Mouse (Mus musculus): ENCODE measurements around the gene Fam3c.

The Fam3c gene

GRCm38 (mm10) chr6:22356086-22356507 lies at the start of gene Fam3c:
Gene Fam3c (minus strand): TSS chr6:22356243.
- peak; percentile 93 to 98 for DNase-seq

DNA sequence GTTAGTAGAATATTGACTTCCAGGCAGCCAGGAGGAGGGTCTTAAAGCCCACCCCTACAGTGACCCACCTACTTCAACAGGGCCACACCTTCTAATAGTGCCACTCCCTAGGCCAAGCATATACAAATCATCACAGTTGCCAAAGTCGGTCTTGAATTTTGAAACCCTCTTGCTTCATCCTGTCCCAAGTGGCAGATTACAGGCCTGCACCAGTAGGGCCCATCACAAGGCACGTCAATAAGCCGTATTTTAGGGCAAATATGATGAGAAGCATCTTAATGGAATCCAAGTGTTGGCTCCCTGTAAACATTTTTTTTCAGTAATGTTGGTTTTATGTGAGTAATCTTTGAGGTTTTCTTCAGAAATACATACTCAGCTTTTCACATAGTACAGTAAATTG lies 49.0 kb upstream of the Fam3c start:
- no peak for DNase-seq

DNA sequence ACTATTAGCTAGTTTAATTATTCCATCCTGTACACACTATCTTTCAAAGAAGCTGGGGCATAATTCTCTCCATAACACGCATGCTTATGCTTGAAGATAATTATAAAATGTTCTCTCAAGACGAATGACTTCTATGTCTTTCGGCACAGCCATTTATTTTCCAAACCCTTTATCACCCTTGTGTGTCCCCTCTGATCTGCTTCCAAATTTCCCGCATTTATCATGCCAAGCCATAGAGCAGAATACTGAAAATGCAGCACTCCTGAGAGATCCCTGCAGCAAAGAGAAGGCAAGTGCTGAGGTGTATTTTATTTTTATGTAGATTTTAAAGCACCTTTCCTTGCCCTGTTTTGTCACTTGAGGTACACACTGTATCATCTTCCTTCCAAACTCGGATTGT lies 47.7 kb upstream of the Fam3c start:
- DNase-seq = no peak

GRCm38 (mm10) chr6:22403317-22403716 lies 47.3 kb upstream of the Fam3c start:
- no peak for DNase-seq

DNA sequence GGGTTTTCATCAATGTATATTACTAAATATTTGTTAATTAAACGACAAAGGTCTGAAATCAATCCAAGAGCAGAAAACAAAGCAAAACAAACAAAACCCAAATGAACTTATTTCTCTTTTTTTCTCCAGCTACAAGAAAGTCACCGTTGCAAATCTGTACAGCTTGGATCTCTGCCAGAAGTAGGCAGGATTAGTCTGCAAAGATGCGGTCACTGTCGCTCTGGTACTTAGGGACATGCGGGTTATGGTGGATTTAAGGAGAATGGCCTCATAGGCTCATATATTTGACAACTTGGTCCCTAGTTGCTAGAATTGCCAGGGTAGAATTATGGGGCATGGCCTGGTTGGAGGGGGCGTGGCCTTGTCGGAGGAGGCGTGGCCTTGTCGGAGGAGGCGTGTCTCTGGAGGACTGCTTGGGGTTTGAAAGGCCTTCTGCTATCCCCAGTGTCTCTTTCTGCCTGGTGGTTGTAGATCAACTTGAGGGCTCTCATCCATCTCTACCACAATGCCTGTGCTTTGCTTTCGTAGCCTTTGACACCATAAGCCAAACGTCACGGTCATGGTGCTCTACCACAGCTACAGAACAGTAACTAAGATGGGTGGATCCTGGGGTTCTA lies 46.6 kb upstream of the Fam3c start:
- no peak for DNase-seq

- no peak for DNase-seq
Observed at GRCm38 (mm10) chr6:22402037-22402436, 46.0 kb upstream of the Fam3c start.

GRCm38 (mm10) chr6:22398079-22398774 lies 42.2 kb upstream of the Fam3c start:
- DNase-seq = no peak

DNA sequence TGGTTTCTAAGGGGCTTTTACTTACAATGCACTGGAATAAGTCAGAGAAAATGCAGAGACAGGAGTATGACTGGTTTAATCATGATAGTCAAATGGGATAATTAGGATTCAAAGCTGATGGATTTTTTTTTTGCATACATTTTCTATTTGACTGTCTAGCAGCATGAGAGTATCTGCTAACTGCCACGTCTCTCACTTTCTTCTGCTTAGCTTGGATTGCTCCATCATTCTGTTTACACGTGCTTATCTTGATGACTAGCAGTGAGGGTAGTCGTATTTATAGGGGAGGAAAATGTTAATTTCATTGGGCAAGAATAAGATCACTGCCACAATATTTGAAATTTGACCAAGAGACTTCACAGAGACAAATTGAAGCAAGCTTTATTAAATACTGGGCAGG lies 39.2 kb upstream of the Fam3c start:
- no peak for DNase-seq

DNA sequence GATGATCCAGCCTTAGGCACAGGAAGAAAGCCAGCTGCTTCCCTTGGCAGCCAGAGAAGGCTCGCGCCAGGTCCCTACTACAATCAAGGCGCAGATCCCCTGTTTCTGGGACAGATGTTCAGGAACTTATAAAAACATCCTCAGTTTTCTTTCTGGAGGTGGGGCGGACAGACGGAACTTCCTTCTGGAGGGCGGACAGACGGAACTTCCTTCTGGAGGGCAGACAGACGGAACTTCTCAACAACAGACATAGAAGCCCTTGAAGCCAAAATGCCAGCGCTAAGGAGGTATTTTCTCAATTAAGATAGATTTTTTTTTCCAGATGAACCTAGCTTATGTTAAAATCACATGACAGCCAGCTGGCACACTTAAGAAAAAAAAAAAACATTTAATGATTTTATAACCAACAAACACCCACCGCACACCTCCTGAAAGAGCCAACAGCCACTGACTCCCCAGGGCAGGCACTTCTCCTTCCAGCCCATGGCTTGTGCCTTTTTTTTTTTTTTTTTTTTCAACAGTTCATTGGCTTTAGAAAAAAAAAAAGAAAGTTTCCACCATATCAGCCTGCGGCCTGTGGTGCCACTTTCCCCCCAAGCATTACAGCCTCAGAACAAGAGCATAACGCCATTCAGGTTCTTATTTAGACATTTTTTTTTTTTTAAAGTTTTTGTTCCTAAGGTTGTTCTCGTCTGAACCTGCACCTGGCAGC lies 34.8 kb upstream of the Fam3c start:
- DNase-seq = peak in 1 of 2 experiments; percentile 4

- DNase-seq = no peak
Observed at GRCm38 (mm10) chr6:22385254-22385870, 29.3 kb upstream of the Fam3c start.

GRCm38 (mm10) chr6:22380269-22380668 lies 24.2 kb upstream of the Fam3c start:
- DNase-seq = no peak

DNA sequence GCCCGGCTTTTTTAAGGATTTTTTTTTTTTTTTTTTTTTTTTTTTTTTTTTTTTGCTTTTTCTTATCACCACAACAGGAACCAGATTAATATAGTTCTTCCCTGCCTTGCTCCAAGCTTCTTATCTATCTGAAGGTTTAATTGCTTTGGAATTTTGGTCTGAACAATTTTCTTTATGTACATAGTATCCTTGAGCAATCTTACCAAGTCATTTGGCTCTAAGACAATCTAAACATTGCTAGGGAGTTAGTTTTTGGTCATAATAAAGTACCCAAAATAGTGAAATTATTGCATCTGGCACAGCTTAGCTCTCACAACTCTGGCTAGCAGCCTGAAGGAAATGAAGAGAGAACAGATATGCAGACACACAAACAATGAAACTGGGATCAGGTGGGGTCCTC lies 23.8 kb upstream of the Fam3c start:
- no peak for DNase-seq

GRCm38 (mm10) chr6:22378462-22378861 lies 22.4 kb upstream of the Fam3c start:
- DNase-seq = no peak

DNA sequence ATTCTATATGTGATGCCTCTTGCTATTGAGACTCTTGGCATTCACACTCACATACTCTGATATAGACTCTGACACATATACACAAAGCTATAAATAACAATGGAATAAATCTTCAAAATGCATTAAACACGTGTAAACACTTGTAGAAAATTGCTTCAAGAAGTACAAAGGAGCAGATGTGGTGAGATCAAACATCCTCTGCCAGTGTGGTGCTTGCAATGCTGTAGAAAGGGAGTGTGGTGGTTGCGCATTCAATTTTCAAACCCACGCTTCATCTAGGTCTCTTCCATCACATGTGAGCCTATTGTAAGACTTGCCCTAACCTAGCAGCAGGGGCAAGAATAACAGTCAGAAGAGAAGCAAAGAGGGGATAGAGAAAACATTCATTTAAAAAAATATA lies 18.7 kb upstream of the Fam3c start:
- DNase-seq = no peak

GRCm38 (mm10) chr6:22373476-22373875 lies 17.4 kb upstream of the Fam3c start:
- no peak for DNase-seq

DNA sequence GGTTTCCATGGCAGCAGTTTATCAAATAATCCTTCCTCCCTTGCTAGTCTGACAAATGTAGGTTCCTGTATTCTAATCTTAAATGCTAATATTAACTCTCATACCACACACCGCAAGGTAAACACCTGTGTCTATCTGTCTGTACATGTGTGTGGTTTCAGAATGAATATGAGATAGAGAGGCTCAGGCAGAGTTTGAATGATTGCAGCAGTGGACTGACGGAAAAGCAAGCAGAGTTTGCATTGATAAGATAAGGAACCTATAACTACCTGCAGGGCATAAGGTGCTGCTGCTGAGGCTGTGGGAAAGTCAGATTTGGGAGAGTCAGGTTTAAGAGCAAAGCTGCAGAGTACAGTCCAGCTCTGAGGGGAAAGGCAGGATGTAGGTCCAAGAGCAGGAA lies 10.9 kb upstream of the Fam3c start:
- DNase-seq = no peak

DNA sequence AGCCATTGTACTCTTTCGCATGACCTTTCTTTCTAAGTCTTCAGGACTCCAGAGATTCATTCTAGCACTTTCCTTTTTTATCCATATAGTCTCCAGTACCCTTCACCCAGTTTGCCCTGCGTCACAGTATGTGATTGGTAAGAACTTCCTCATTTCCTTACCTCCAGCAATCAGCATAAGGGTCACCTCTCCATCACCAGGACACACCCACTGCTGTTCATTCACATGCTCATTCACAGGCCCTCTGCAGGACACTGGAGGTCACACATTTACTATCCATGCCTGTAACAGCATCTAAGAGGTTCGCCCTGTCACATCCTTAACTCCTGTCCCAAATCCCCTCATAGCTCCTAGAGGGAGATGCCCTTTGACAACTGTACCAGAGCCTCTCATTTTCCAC lies 7.5 kb upstream of the Fam3c start:
- no peak for DNase-seq

DNA sequence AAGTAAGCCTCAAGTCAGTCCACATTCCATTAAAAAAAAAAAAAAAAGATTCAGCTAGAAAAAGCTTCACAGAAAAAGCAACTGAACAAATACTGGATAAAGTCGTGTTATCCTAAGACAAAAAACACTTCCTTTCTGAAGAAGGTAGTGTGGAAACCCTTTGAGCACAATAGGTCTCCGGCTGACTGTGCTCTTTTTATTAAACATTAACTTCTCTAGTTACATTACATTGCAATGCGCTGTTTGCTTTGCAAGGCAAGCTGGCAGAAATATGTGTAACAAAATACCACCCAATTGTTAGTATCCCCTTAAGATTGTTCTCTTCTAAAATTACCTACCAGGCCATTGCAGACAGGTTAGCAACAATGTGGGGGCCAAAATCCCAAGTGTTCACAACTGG lies 5.9 kb upstream of the Fam3c start:
- peak in 1 of 2 experiments; percentile 25 for DNase-seq

DNA sequence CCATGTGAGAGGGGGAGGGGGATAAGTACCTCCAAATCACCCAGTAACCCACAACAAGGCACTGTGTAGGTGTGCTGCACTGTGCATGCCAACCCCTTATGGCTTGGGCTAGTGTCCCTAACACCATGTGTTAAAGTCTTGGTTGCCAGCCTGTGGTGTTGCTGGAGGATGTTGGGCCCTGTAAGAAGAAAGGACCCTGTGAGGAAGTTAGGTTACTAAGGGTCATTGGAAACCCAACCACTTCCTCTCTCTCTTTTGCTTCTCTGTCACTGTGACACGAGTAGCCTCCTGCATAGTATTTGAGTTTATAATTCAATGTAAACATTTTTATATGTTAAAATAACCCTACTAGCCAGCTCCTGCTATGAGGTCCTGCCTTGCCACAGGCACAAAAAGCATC lies 3.0 kb upstream of the Fam3c start:
- DNase-seq = no peak

- DNase-seq = no peak
Observed at GRCm38 (mm10) chr6:22357351-22357750, 1.3 kb upstream of the Fam3c start.

DNA sequence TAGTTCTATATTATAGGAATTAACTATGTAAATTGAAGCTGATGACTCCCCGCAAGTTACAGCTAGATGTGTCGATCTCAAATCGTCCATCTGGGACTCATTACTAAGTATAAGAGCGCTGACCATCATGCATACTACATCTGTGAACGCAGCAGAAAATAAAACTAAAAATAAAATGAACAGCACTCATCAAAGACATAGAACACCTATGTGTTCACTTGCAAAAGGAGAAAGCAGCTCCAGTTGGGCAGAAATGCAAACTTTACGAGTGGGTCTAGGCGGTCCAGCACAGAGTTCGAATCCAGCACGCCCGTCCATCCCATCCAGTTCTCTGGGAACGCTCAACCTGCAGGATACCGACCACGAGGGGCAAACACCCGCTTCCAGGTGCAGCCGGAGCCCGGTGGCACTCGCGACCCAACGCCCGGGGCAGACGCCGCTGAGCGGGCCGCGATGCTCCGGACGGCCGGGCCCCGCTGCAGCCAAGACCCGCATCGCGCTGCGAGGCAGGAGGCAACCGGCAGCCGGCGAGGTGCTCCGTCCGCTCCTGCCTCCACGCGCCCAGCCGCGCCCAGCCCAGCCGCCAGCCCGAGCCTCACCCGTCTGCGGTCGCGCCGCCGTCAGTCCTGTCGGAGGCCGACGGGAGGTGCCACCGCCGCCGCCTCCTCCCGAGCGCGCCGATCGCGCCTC lies 502 bp downstream of the Fam3c start:
- no peak for DNase-seq

GRCm38 (mm10) chr6:22354675-22355074 lies 1.4 kb downstream of the Fam3c start:
- no peak for DNase-seq

DNA sequence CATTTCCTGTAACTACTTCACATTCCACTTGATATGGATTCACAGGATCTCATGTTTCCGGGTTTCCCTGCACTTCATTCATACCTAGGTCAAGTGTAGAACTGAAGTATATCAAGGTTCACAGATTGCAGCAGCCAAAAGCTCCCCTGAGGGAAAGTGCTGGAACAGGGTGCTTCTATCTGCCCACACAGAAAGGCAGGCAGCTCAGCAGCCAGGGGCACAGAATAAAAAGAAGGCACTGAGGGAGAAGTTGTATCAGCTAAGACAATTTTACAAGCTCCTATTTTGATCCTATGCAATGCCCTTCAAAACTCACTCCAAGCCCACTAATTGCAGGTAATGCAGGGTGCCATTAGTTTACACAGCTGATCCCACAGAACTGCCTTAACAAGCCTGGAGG lies 2.0 kb downstream of the Fam3c start:
- DNase-seq = no peak

Data from kidney, postnatal 36 days (tissue).